Mouse (Mus musculus) frontal cortex, postnatal 10 days (tissue): ENCODE measurements around the gene Anxa11.
"Not testable (repeated sequence)": the region's sequence is repeated elsewhere in the genome, so short reads cannot be mapped to it uniquely, and the experiment has no call there.

Experiments used
- DNase-seq, 2 experiments: peaks; one replicate each; pipeline ENCODE4 v3.0.0; 2022; ENCODE audit warnings: low spot score in 2 of 2, mixed read lengths in 1 of 2

Anxa11 gene

GRCm38 (mm10) chr14:25868706-25869105 lies 26.8 kb downstream of the Anxa11 start:
- DNase-seq: no peak

- DNase-seq: no peak
Observed at GRCm38 (mm10) chr14:25869135-25869878, 27.4 kb downstream of the Anxa11 start.

DNA sequence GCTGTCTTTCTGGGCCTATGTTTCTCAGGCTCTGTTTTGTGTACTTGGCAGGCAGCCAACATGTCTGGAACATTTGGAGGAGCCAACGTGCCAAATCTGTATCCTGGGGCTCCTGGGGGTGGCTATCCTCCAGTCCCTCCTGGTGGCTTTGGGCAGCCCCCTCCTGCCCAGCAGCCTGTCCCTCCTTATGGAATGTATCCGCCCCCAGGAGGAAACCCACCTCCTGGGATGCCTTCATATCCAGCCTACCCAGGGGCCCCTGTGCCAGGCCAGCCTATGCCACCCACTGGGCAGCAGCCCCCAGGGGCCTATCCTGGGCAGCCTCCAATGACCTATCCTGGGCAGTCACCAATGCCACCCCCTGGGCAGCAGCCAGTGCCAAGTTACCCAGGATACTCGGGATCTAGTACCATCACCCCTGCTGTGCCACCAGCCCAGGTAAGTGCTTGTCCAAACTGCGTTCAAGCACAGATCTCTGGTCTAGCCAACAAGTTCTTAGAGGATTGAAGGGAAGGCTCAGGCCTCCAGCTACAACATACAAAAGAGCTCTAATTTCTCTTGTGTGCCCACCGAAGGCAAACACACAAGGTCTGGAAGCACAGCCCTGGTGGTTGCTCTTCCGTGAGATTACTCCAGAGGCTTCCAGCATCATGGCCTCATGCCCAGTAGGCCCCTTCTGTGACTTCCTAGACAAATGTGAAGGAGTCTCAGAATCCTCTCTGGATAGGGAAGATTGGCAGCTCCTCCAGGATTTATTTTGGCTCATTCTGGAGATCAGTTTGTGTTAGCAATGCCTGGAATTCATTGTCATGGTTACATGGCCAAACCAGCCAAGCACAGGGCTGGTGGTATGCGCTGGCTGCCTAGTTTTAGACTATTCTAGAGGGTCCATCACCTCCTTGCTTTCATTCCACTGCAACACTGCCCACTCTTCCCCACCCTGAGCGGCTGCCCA lies 30.8 kb downstream of the Anxa11 start:
- peak in 1 of 2 experiments; percentile 29 for DNase-seq

DNA sequence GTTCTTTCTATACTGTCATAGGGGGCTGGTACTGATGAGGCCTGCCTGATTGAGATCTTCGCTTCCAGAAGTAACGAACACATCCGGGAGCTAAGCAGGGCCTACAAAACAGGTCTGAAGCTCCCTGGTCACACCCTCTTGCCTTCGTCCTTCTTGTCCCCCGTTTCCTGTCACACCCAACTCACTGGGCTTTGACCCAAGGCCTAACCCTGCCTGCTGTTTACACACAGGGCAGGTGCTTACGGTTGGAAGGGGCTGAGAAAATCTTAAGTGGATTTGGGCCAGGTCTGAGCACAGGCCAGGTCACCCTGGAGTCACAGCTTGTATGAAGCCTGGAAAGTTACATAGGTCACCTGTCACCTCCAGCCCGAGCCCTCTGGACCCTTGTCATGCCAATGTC lies 34.7 kb downstream of the Anxa11 start:
- DNase-seq: not testable (repeated sequence)

DNA sequence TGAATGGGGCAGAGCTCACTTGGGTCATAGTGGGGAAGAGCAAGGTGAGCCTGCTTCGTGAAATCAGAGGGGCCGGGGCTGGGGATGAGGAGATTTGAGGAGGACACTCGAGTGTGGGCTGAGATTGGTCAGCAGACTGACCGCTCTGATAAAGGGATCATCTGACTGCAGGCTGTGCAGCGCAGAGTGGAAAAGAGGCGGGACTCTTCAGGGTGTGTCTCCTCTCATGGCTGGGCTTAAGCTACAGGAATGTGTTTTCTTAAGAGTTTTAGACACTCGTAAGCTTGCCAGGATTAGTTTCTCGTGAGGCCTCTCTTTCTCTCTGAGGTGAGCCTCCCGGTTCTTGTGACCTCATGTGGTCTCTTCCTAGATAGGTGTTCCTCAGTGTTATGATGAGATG lies 39.8 kb downstream of the Anxa11 start:
- not testable (repeated sequence) for DNase-seq

- DNase-seq: not testable (repeated sequence)
Observed at GRCm38 (mm10) chr14:25885886-25886285, 43.9 kb downstream of the Anxa11 start.

DNA sequence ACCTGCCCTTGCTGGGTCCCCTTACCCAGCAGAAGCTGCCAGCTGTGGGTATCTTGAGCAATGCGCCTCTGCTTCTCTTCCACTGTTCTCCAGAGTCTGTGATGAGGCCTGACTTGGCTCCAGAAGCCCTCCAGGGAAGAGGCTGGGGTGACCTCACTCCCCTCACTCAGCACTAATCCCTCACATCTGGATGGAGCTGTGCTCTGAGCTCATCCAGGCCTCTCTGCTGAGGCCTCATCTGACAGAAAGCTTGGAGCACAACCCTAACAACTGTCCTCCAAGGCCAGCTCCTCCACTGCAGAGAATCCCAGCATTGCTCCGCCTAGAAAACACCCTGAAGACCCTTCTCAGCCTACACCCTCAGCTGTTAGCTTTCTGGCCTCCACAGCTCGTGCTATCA lies 52.6 kb downstream of the Anxa11 start:
- not testable (repeated sequence) for DNase-seq

GRCm38 (mm10) chr14:25895686-25896085 lies 53.7 kb downstream of the Anxa11 start:
- not testable (repeated sequence) for DNase-seq

DNA sequence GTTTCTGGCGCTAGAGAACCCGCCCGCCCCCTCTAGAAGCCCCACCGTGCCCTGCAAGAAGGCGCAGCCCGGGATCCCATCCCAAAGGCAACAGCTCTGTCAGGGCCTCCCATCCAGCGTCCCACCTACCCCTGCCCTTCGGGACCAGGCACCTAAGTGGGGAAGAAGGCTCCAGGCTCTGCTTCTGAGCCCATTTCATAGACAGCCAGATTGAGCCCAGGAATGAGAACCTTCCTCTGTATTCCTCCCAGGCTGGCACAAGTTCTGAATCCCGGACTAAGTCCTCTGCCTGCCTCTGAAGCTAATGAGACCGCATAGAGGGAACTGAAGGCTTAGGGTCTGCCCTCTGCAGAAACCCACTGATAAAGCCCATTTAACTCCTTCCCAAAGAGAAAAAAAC lies 61.0 kb downstream of the Anxa11 start, which contains the start of gene Plac9a:
Gene Plac9a (minus strand): TSS at position 101 of the 400 bp plus-strand sequence.
- DNase-seq: not testable (repeated sequence)

GRCm38 (mm10) chr14:25905243-25905642 lies 63.3 kb downstream of the Anxa11 start:
- DNase-seq: peak; percentile 3 to 5

GRCm38 (mm10) chr14:25907272-25907671 lies 65.3 kb downstream of the Anxa11 start:
- not testable (repeated sequence) for DNase-seq

DNA sequence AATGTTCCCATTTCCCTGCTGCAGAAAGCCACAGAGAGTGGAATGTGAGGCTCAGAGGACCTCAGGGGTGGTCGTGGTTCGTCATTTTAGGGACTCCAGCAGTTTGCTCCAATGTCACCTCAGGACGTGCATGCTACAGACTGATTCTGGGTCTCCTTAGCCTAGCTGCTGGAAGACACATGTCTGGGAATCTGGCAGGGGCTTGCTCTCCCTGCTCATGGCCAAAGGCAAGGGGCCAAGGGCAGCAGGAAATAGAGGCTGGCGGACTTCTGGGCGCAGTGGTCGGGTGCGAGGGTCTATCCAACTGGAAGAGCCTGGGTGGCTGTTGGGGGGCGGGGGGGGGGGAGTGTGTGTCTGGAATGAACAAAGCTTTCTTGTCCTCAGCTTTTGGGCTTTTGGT lies 67.0 kb downstream of the Anxa11 start:
- DNase-seq: not testable (repeated sequence)

- DNase-seq: not testable (repeated sequence)
Observed at GRCm38 (mm10) chr14:25918427-25919170, 76.6 kb downstream of the Anxa11 start.

DNA sequence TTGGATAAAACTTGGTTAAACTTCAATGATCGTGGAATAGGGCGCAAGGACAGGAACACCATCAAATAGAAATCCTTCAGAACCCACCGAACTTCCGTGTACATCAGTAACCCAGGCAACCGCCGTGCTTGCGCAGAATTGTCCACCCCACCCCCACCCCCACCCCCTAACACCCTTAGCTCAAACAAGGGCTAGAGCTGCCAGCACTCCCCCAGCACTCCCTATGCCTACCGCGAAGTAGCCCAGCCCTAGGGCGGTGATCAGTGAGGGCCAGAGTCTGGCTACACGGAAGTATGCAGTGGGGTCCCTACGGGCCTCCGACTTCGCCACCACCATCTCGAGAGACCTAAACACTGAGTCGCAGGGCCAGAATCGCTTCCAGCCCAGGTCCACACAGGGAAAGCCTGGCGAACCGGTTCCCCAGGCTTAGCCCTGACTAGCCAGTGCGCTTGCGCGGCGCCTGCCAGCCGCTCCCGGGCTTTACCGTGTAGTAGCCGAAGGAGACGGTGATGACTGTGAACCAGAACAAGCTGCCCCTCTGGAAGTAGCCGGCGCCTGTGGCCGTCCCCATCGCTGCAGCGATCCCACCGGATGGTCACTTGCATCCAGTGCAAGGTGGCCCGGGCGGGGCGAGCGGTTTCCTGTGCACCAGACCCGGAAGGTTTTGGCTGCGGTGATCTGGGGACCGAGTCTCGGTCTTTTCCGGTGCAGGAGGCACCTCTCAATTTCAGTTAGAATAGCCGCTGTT lies 85.0 kb downstream of the Anxa11 start:
- not testable (repeated sequence) for DNase-seq

- not testable (repeated sequence) for DNase-seq
Observed at GRCm38 (mm10) chr14:25927562-25927881, 85.6 kb downstream of the Anxa11 start, which contains the start of gene Tmem254a. Tmem254a (minus strand) TSS chr14:25927672.
